In the genomic region with DNA sequence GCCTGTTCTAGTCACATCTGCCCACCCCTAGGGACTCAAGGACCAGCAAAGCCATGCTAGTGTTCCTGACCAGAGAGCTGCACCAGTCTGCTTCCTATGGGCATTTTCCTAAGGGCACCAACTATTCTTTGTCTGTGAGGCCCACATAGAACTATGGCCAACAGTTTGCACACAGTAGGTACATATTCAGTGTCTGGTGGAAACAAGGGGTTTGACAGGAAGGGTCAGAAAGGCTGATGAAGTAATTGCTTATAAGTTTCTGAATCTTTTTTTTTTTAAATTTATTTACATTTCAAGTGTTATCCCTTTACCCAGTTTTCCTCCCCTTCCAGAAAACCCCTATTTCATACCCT, we compare ENCODE assay signal across 9 mouse cellular contexts.
A peak's percentile ranks its signal among the peaks of the same experiment; 100 is the strongest.
DNase-seq lines count a peak whose midpoint lies in the region; ATAC-seq and TF ChIP-seq lines count a peak whose summit lies in the region.
"Had no signal": no experiment of that assay in that cellular context is flagged by ENCODE, and none has a peak within 500 bp of the region (broad histone marks: within the 10 kb centered on the region; RNA-seq: fewer than 3 reads in every experiment).

No protein-coding gene starts in this region.

- no peak for TF ChIP-seq CTCF in cerebellum, adult 2 months (IDR thresholded peaks at IDR 0.05; ENCODE audit: borderline replicate concordance, insufficient read depth, low read depth, low read length)
- TF ChIP-seq CTCF in lung, postnatal 0 days (IDR thresholded peaks at IDR 0.05): no peak

- no peak for TF ChIP-seq POLR2A in cerebellum, adult 2 months (IDR thresholded peaks at IDR 0.05; ENCODE audit: borderline replicate concordance, insufficient read depth, low read length)
- no peak for TF ChIP-seq POLR2A in limb, embryonic 14.5 days (IDR thresholded peaks at IDR 0.05; ENCODE audit: borderline replicate concordance, extremely low read depth, insufficient read depth, insufficient read length)

- no peaks in the 10 kb centered on the region for H3K27me3 ChIP-seq in cerebellum, adult 2 months (ENCODE audit: control insufficient read depth, insufficient read depth, low read length)
- H3K27me3 ChIP-seq in lung, postnatal 0 days (replicated peaks; ENCODE audit: insufficient read depth, low read length): no peaks in the 10 kb centered on the region
- no peaks in the 10 kb centered on the region for H3K27me3 ChIP-seq in limb, embryonic 14.5 days (ENCODE audit: control insufficient read depth, insufficient read depth, low read length)
- H3K27me3 ChIP-seq in stomach, embryonic 15.5 days (replicated peaks): no peaks in the 10 kb centered on the region; the same call in 1 of the 2 replicates

- peak overlapping the region; percentile 39; the same call in 1 of the 2 replicates for H3K9ac ChIP-seq in lung, postnatal 0 days (replicated peaks; ENCODE audit: low read depth)
- no peak overlapping the region for H3K9ac ChIP-seq in limb, embryonic 14.5 days (ENCODE audit: low read depth, low read length, severe bottlenecking)
- no peak overlapping the region for H3K9ac ChIP-seq in stomach, embryonic 15.5 days

- no peak for ATAC-seq in lung, postnatal 0 days
- no peak for ATAC-seq in limb, embryonic 14.5 days (ENCODE audit: low FRiP score, low read depth)
- no peak for ATAC-seq in stomach, embryonic 15.5 days (ENCODE audit: insufficient read depth, low FRiP score, low read depth)

- no peaks in the 10 kb centered on the region for H3K36me3 ChIP-seq in lung, postnatal 0 days (ENCODE audit: insufficient read depth, low read length)
- no peaks in the 10 kb centered on the region for H3K36me3 ChIP-seq in limb, embryonic 14.5 days (ENCODE audit: control insufficient read depth, insufficient read depth, low read length)
- no peaks in the 10 kb centered on the region for H3K36me3 ChIP-seq in stomach, embryonic 15.5 days

- peaks cover 3% of the 10 kb centered on the region; the same call in 1 of the 2 replicates for H3K4me1 ChIP-seq in cerebellum, adult 2 months (ENCODE audit: control insufficient read depth, insufficient read depth, low read length)
- H3K4me1 ChIP-seq in lung, postnatal 0 days (ENCODE audit: insufficient read depth, low read depth, low read length): peaks cover 5% of the 10 kb centered on the region; the same call in 1 of the 2 replicates
- peaks cover 5% of the 10 kb centered on the region for H3K4me1 ChIP-seq in limb, embryonic 14.5 days (ENCODE audit: control insufficient read depth, insufficient read depth, low read length)
- H3K4me1 ChIP-seq in stomach, embryonic 15.5 days: peaks cover 6% of the 10 kb centered on the region

- peak overlapping the region; percentile 43 for H3K4me2 ChIP-seq in lung, postnatal 0 days (replicated peaks; ENCODE audit: low read depth, low read length)
- H3K4me2 ChIP-seq in limb, embryonic 14.5 days (replicated peaks; ENCODE audit: low read depth, low read length, severe bottlenecking): peak overlapping the region; percentile 43; the same call in 1 of the 2 replicates
- H3K4me2 ChIP-seq in stomach, embryonic 15.5 days: peak overlapping the region; percentile 45

- no peak for DNase-seq in cerebellum, adult 2 months
- DNase-seq in cerebellum, adult 8-10 months: no peak
- no peak for DNase-seq in lung, postnatal 0 days (ENCODE audit: low spot score)
- no peak for DNase-seq in lung, postnatal 10 days
- no peak for DNase-seq in limb, embryonic 14.5 days (ENCODE audit: low spot score)
- no peak for DNase-seq in urinary bladder, postnatal 36 days (ENCODE audit: low spot score in 2 of 2)
- DNase-seq in right cerebral cortex, postnatal 36 days (ENCODE audit: low spot score in 2 of 2): no peak

- H3K9me3 ChIP-seq in lung, postnatal 0 days (ENCODE audit: low read length): no peaks in the 10 kb centered on the region
- no peaks in the 10 kb centered on the region for H3K9me3 ChIP-seq in limb, embryonic 14.5 days (ENCODE audit: control insufficient read depth, low read length)
- no peaks in the 10 kb centered on the region for H3K9me3 ChIP-seq in stomach, embryonic 15.5 days

- no peak for TF ChIP-seq EP300 in lung, postnatal 0 days (IDR thresholded peaks at IDR 0.05)

- H3K4me3 ChIP-seq in cerebellum, adult 2 months (replicated peaks; ENCODE audit: insufficient read depth, low read depth, low read length): peak overlapping the region; percentile 13
- H3K4me3 ChIP-seq in lung, postnatal 0 days (ENCODE audit: low read depth, low read length): no peak overlapping the region
- H3K4me3 ChIP-seq in limb, embryonic 14.5 days (replicated peaks; ENCODE audit: low read length): 0 out of 2 replicates have a peak overlapping the region, but pooled peaks have one; percentile 28
- H3K4me3 ChIP-seq in stomach, embryonic 15.5 days (replicated peaks): 0 out of 2 replicates have a peak overlapping the region, but pooled peaks have one; percentile 33

- peak overlapping the region; percentile 97 for H3K27ac ChIP-seq in cerebellum, adult 2 months (ENCODE audit: insufficient read depth, low read length)
- H3K27ac ChIP-seq in lung, postnatal 0 days (ENCODE audit: low read length): peak overlapping the region; percentile 68
- peak overlapping the region; percentile 46; the same call in 1 of the 2 replicates for H3K27ac ChIP-seq in limb, embryonic 14.5 days (replicated peaks; ENCODE audit: low read depth, low read length)
- H3K27ac ChIP-seq in stomach, embryonic 15.5 days: peak overlapping the region; percentile 68
- H3K27ac ChIP-seq: macrophage had no signal

Comparison
In these comparisons a context has a peak if more than half of its experiments do, and no peak if none do; other contexts are left out.
1. H3K27ac ChIP-seq: peak in every context shown above with its lines; median percentile 97 in cerebellum, adult 2 months; 68 in lung, postnatal 0 days; 68 in stomach, embryonic 15.5 days; 46 in limb, embryonic 14.5 days.